Mouse (Mus musculus) lung, embryonic 14.5 days (tissue): ENCODE measurements around the gene Synj2. TPM values are rescaled to one million over a fixed set of nuclear protein-coding genes. Genes with fewer than 3 reads are reported as not detected.
A peak's percentile ranks its signal among the peaks of the same experiment; 100 is the strongest.

Experiments
- ATAC-seq: fragments of 200-750 bp; cut with Nextera tagmentation; 2 replicates; pipeline ENCODE4 v1.8.0; 2017; ENCODE audit warnings: mild to moderate bottlenecking, moderate TSS enrichment, moderate library complexity; ENCODE audit not compliant: insufficient read depth
- DNase-seq: peaks from one replicate; pipeline ENCODE4 v3.0.0-alpha.2; 2015
- H3K27ac ChIP-seq: fragments of 300-500 bp; sonication (generic); 2 replicates; pipeline ENCODE4 v1.5.1; 2014; ENCODE audit warnings: low read depth, mild to moderate bottlenecking, moderate library complexity
- H3K27me3 ChIP-seq: fragments of 300-500 bp; sonication (generic); 2 replicates; pipeline ENCODE4 v1.6.1; 2014; ENCODE audit warnings: low read length, control low read depth; ENCODE audit not compliant: insufficient read depth
- H3K36me3 ChIP-seq: fragments of 300-500 bp; sonication (generic); 2 replicates; pipeline ENCODE4 v1.6.1; 2014; ENCODE audit warnings: control low read depth; ENCODE audit not compliant: insufficient read depth
- H3K4me1 ChIP-seq: fragments of 300-500 bp; sonication (generic); 2 replicates; pipeline ENCODE4 v1.6.1; 2014; ENCODE audit warnings: antibody characterized with exemption, control low read depth; ENCODE audit not compliant: insufficient read depth
- H3K4me2 ChIP-seq: fragments of 300-500 bp; sonication (generic); 2 replicates; pipeline ENCODE4 v1.6.1; 2014; ENCODE audit warnings: mild to moderate bottlenecking
- H3K4me3 ChIP-seq: fragments of 300-500 bp; sonication (generic); 2 replicates; pipeline ENCODE4 v1.5.1; 2014; ENCODE audit warnings: low read depth, low read length
- H3K9ac ChIP-seq: fragments of 300-500 bp; sonication (generic); 2 replicates; pipeline ENCODE4 v1.6.1; 2014
- H3K9me3 ChIP-seq: fragments of 300-500 bp; sonication (generic); 2 replicates; pipeline ENCODE4 v1.6.1; 2016; ENCODE audit warnings: low read depth, low read length, control low read depth
- CTCF ChIP-seq: IDR thresholded peaks from 2 replicates; pipeline ENCODE4 v1.5.1; 2016; ENCODE audit warnings: antibody characterized with exemption, low read depth
- WGBS: fragments of 180-500 bp; shearing (Covaris S2); extraction: QIAGEN DNeasy Blood & Tissue Kit; methylation state at CpG from one replicate; pipeline ENCODE4 v1.1.7; 2014; 5-methylcytosine and 5-hydroxymethylcytosine counted together
- polyA plus RNA-seq: library from polyadenylated mRNA; unstranded; fragments of >200 nt; fragmentation: Nextera tagmentation; extraction: Ambion mirVana; gene quantifications from 2 replicates; pipeline ENCODE4 v1.2.1, GENCODE M21; 2014

Synj2 gene
- polyA plus RNA-seq, 1 experiment from 2014 or later, result 3.6 TPM

DNA sequence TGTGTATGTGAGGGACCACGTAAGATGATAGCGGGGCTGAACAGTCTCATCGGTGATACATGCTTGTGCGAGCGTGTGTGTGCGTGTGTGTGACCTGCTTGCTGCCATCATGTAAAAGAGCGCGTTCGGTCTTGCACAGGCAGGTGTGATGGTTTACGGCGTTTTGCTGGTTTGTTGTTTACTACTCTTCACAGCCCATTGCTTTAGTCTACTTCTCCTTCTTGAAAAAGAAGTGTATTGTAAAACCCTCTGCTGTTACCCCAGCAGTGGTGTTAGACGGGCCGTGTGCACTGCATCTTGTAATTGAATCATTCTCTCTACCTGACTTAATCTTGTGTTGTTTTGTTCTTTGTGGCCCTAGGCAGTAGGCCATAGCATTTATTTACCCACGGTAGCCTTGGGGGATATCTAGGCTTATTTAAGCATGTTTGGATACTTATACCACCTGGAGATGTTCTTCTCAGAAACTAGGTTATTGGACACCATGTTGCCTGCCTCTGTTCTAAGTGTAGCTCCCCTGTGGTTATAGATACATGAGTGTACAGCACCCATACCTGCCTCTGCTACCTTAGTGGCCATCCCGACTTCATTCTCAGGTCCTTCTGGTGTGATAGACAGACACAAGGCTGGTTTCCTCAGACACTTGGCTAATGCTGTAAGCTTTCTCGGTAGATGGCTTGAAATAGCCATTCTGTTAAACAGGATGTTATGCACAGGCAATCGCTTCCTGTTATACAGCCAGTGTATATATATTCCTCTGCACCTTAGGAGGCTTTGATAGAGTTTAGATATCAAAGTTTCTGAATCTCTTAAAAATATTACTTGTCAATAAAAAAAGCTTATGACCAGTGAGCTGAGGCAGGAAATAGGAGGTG is 43.5 kb upstream of the Synj2 start:
- no peak for TF ChIP-seq CTCF
- Histone ChIP-seq H3K4me2 (no peak overlapping the region), H3K36me3 (peaks cover 46% of the 10 kb centered on the region), H3K4me3 (no peak overlapping the region), H3K27ac (no peak overlapping the region), H3K4me1 (no peaks in the 10 kb centered on the region), H3K9ac (no peak overlapping the region), H3K9me3 (no peaks in the 10 kb centered on the region), H3K27me3 (no peaks in the 10 kb centered on the region)
- no peak for DNase-seq
- no peak for ATAC-seq
- 89% methylated on average over 17 of the region's 17 CpGs for WGBS

DNA sequence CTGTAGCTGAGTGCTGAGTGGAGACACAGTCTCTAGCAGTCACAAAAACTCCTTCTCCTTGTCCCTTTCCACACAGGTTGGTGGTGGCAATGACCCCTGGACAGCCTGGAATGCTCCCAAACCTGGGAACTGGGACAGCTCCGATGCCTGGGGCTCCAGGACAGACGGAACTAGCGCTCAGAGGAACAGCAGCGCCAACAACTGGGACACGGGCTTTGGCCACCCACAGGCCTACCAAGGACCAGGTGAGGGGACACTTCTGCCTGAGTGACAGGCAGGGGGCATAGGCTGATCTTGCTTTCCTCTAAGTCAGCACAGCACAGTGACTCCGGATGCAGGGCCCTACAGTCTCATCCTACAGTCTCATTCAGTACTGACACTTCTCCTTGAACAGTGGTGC is 41.8 kb upstream of the Synj2 start:
- 83% methylated on average over 6 of the region's 6 CpGs for WGBS
- ATAC-seq (no peak), DNase-seq (no peak)
- H3K4me1 ChIP-seq, result no peaks in the 10 kb centered on the region
- H3K9ac ChIP-seq, result no peak overlapping the region
- peaks cover 47% of the 10 kb centered on the region for H3K36me3 ChIP-seq
- no peaks in the 10 kb centered on the region for H3K27me3 ChIP-seq
- no peak for TF ChIP-seq CTCF
- H3K9me3 ChIP-seq, result no peaks in the 10 kb centered on the region
- H3K4me3 ChIP-seq, result no peak overlapping the region
- H3K4me2 ChIP-seq, result no peak overlapping the region
- H3K27ac ChIP-seq, result no peak overlapping the region

DNA sequence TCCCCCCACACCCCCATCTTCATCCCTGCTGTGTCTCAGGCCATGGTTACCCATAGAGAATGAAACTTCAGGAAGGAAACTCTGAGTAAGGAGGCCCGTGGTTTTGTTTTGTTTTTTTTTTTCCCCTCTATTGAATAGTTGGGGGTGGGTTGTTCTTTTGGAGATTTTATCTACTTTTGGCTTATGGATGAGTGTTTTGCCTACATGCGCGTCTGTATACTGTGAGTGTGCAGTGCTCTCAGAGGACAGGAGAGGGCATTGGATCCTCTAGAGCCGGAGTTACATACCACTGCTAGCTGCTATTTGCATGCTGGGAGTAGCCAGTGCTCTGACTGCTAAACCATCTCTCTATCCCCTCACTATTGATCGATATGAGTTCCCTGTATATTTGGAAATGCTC is 39.7 kb upstream of the Synj2 start:
- H3K27me3 ChIP-seq, result no peaks in the 10 kb centered on the region
- no peak overlapping the region for H3K4me3 ChIP-seq
- H3K36me3 ChIP-seq, result peaks cover 53% of the 10 kb centered on the region
- no peaks in the 10 kb centered on the region for H3K4me1 ChIP-seq
- ATAC-seq (no peak), DNase-seq (no peak)
- H3K4me2 ChIP-seq, result no peak overlapping the region
- no peak overlapping the region for H3K9ac ChIP-seq
- no peaks in the 10 kb centered on the region for H3K9me3 ChIP-seq
- H3K27ac ChIP-seq, result no peak overlapping the region
- peak; percentile 21; the same call in 1 of the 2 replicates for TF ChIP-seq CTCF
- WGBS, result 71% methylated on average over 5 of the region's 5 CpGs

DNA sequence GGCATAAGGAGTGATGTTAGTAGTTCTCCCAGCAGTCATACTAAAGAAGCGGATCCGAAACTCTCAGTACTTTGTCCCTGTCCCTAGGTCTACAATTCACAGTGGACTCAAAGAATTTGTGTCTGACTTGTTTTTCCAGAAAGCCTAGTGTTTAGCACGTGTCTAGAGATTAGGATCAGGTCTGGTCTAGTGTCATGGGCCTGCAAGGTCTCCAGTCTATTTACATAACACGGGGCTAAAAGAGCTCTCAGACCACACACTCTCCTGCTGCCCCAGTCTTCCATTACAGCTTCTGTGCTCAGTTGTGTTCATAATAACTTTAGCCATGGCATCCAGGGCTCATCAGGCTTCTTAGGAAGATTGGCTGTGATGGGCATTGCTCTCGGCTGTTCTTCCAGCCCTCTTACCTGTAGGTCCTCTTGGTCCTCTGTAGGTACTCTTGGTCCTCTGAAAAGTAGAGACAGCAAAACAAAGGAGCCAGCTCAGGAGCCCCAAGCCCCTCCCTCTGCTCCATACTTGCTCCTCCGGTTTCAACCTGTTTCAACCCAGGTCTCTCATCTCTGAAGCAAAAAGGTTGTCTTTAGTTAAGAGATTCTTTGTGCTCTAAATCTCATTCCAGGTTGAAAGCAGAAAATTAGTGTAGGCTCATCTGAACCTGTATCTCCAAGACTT is 37.3 kb upstream of the Synj2 start:
- ATAC-seq, result peak; percentile 41; the same call in 1 of the 2 replicates

DNA sequence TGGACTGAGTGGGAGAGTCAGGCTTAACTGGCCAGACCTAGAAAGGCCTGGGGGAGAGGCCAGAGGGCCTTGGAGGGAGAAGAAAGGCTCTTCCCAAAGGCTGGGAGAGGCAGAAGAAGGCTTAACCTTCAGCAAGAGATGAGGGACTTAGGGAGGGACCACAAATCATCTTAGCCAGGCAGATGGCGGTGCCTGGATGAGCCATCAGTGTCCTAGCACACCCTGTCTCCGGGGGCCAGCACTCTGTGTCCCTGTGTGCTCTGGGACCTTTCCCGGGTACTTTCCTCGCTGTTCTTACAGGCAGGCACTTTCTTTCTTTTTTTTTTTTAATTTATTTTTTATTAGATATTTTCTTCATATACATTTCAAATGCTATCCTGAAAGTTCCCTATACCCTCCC is 31.4 kb upstream of the Synj2 start:
- ATAC-seq (no peak), DNase-seq (no peak)
- Histone ChIP-seq H3K4me3 (no peak overlapping the region), H3K4me1 (no peaks in the 10 kb centered on the region), H3K4me2 (no peak overlapping the region), H3K9me3 (no peaks in the 10 kb centered on the region), H3K27ac (no peak overlapping the region), H3K9ac (no peak overlapping the region), H3K36me3 (peaks cover 36% of the 10 kb centered on the region; the same call in 1 of the 2 replicates), H3K27me3 (no peaks in the 10 kb centered on the region)
- no peak for TF ChIP-seq CTCF
- WGBS, result 96% methylated on average over 4 of the region's 4 CpGs

More for the DNA sequence above, 37.3 kb upstream of the Synj2 start:
- peaks cover 64% of the 10 kb centered on the region for H3K36me3 ChIP-seq
- WGBS, result 52% methylated on average over 6 of the region's 6 CpGs
- TF ChIP-seq CTCF, result no peak
- H3K27ac ChIP-seq, result peak overlapping the region; percentile 31
- no peak overlapping the region for H3K4me3 ChIP-seq
- no peaks in the 10 kb centered on the region for H3K4me1 ChIP-seq
- DNase-seq, result peak; percentile 33
- no peaks in the 10 kb centered on the region for H3K27me3 ChIP-seq
- H3K4me2 ChIP-seq, result no peak overlapping the region
- H3K9ac ChIP-seq, result no peak overlapping the region
- no peaks in the 10 kb centered on the region for H3K9me3 ChIP-seq

DNA sequence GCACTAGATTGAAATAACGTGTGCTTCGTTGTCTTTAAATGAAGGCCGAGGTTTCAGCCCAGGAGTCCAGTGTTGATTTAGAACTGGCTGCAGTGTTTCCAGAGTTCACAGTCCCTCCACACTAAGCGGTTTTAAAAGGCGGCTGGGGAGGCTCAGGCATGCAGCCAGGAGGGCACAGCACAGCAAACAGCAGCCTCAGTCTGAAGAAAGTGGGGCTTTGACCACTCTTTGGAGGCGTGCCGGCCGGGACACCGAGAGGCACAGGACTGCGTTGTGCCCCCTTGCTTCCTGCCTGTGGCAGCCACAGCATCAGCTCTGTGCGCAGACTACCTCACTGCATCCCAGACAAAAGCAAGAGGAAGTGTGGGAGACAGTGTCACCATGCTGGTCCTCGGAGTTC is 29.5 kb upstream of the Synj2 start:
- ATAC-seq, result no peak
- Histone ChIP-seq H3K9ac (no peak overlapping the region), H3K4me3 (no peak overlapping the region), H3K9me3 (no peaks in the 10 kb centered on the region), H3K4me1 (no peaks in the 10 kb centered on the region), H3K36me3 (peaks cover 18% of the 10 kb centered on the region; the same call in 1 of the 2 replicates), H3K4me2 (no peak overlapping the region), H3K27ac (no peak overlapping the region), H3K27me3 (no peaks in the 10 kb centered on the region)
- WGBS, result 61% methylated on average over 12 of the region's 12 CpGs
- no peak for DNase-seq
- no peak for TF ChIP-seq CTCF

DNA sequence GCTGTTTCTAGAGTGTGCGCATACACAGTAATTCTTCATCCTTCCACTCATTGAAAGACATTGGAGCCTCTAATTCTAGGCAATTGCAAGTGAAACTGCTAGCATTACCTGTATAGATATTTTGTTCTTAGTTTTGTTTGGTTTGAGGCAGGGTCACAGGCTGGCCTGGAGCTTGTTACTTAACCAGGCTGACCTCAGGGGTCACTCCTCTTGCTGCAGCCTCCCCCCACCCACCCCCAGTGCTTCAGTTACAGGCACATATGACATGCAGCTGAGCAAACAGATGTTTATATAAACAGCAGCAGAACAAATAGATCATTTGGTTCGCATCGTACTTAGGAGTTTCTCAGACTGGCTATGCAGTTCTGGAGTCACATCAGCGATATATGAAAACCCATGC is 28.3 kb upstream of the Synj2 start:
- no peak for TF ChIP-seq CTCF
- DNase-seq (no peak), ATAC-seq (no peak)
- 56% methylated on average over 4 of the region's 4 CpGs for WGBS
- no peaks in the 10 kb centered on the region for H3K27me3 ChIP-seq
- H3K9me3 ChIP-seq, result no peaks in the 10 kb centered on the region
- no peaks in the 10 kb centered on the region for H3K4me1 ChIP-seq
- H3K4me3 ChIP-seq, result no peak overlapping the region
- no peak overlapping the region for H3K27ac ChIP-seq
- H3K9ac ChIP-seq, result no peak overlapping the region
- no peak overlapping the region for H3K4me2 ChIP-seq
- peaks cover 18% of the 10 kb centered on the region; the same call in 1 of the 2 replicates for H3K36me3 ChIP-seq
